Mouse (Mus musculus) stomach, postnatal 0 days (tissue): ENCODE results near the gene Hectd4.

ENCODE experiments used
- CTCF ChIP-seq: IDR thresholded peaks from 2 replicates; pipeline ENCODE4 v1.5.1; 2016; ENCODE audit warnings: antibody characterized with exemption, low read depth, mild to moderate bottlenecking, moderate library complexity
- EP300 ChIP-seq: optimal IDR thresholded peaks from 2 replicates; pipeline ENCODE3; 2016; ENCODE audit warnings: antibody characterized with exemption

GRCm38 (mm10) chr5:121359229-121359628 lies 139.2 kb downstream of the Hectd4 start:
- TF ChIP-seq CTCF = no peak
- TF ChIP-seq EP300 = no peak
